Mouse (Mus musculus) gastrocnemius, postnatal 10 days (tissue): Measurements from ENCODE around the gene Serpinb12. TPM values are rescaled to one million over a fixed set of nuclear protein-coding genes. Genes with fewer than 3 reads are reported as not detected.
"Not testable (repeated sequence)": the region's sequence is repeated elsewhere in the genome, so short reads cannot be mapped to it uniquely, and the experiment has no call there.

ENCODE experiments used
- DNase-seq: peaks from one replicate; pipeline ENCODE4 v3.0.0; 2021; ENCODE audit warnings: mixed read lengths
- long read RNA-seq, 2 experiments: library from polyadenylated mRNA; stranded (forward); transcript quantifications; one replicate each; pipeline ENCODE4 v2.0.0; 2021
- total RNA-seq, 2 experiments: library from RNA; stranded (reverse); gene quantifications; 2 replicates each; pipeline ENCODE4 v1.2.3; 2021

Gene Serpinb12
- under 1 TPM; 0.33 to 0.65 TPM for total RNA-seq
- long read RNA-seq, experiment 1, result 0 reads
- long read RNA-seq, experiment 2, partial matches to known transcripts, result 0 of 1 reads
- long read RNA-seq, experiment 2, other reads (novel, unspliced or antisense), result 1 of 1 reads

- DNase-seq, result no peak
Observed at GRCm38 (mm10) chr1:106934265-106934664, at the start of gene Serpinb12. Gene Serpinb12 (plus strand): TSS chr1:106934449.

- not testable (repeated sequence) for DNase-seq
Observed at GRCm38 (mm10) chr1:106895142-106895541, 39.1 kb upstream of the Serpinb12 start.

GRCm38 (mm10) chr1:106901406-106901805 is 32.8 kb upstream of the Serpinb12 start:
- DNase-seq, result no peak

DNA sequence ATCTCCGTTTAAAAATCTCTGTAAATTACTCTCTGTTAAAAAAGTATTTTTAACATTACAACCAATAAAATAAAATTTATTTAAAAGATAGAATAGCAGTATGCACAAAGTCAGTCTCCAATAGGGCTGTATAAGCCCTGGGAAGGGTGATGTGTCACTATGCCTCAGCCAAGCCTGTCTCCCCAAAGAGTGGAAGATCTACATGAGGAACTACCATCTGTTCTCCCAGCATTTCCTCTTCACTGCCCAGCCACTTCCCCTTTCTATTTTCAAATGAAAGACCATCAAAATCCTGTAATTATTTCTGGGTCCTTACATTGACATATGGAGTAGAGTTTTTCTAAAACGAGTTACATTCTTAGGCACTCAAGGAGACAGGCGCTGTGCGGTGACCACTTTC is 2.3 kb upstream of the Serpinb12 start:
- DNase-seq, result no peak

DNA sequence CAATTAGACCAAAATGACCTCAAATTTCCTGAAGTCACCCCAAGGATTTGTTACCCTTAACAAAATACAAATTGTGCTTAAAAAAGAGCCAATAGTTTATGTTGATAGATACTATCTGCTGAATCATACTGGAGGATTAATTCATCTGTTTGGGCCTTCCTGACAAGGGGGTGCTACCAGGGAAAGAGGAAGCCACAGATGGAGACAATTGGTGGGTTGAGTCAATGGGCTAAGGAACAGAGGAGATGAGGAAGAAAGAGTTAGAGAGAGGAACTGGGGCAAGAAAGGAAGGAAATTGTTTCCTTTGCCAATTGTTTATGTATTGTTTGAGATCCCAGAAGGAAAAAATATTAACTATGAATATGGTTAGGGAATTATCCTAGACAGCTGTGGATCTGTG is 591 bp upstream of the Serpinb12 start:
- DNase-seq, result no peak

DNA sequence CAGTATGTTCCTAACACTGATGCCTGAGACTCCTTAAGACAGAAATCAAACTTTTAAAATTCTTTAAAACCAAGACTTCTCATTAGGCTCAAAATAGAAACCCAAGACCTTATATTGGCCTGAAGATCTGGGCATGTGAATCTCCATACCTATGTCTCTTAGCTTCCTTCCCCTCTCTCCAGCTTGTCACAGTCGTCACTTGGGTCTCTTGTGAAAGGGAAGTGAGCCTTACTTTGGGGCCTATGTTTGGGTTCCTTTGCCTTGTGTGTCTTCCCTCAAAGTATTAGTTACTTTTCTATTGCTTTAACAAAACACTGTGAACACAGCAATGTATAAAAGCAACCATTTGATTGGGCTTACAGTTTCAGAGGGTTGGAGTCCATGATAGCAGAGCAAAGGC is 13.0 kb downstream of the Serpinb12 start:
- no peak for DNase-seq

DNA sequence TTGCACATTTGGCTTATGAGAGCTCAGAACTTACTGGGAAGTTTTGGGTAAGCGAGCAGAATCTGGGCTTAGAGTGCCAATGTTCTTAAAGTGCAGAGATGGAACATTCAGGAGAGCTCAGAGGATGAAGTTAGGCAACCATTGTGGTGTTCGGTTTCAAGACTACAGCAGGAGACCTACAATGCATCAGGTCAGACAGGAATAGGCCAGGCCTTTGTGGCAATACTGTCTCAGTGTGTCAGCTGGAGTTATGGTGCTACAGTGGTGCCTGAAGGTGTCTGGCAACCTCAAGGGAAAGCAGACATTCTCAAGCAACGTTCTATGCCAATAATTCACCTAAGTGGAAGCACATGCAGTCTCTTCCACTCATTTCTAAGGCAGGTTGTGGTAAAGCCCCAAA is 25.7 kb downstream of the Serpinb12 start:
- no peak for DNase-seq

- DNase-seq, result no peak
Observed at GRCm38 (mm10) chr1:106961023-106961422, 26.8 kb downstream of the Serpinb12 start.

GRCm38 (mm10) chr1:106980684-106981083 is 46.4 kb downstream of the Serpinb12 start, which contains the start of gene Serpinb13:
Gene Serpinb13 (plus strand): TSS chr1:106980984.
- no peak for DNase-seq

DNA sequence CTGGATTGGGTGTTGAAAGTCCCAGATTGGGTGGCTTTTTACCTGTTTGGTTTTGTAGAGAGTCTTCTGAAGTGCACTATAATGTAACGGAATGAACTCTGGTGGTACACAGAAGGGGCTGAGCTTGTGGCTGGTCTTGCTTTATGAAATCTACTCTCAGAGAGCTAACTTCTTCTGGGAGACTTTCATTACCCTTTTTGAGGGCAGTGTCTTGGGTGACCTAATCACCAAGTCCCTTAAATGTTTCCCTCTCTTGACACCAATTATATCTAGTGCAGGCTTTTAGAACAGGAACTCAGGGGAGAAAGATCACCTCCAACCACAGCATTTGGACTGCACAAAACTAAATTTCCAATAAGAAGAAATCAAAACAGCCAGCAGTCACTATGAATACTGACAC is 48.8 kb downstream of the Serpinb12 start:
- DNase-seq, result no peak

GRCm38 (mm10) chr1:106983865-106984264 is 49.6 kb downstream of the Serpinb12 start:
- DNase-seq, result no peak

GRCm38 (mm10) chr1:107000424-107000823 is 66.2 kb downstream of the Serpinb12 start:
- no peak for DNase-seq

GRCm38 (mm10) chr1:107001754-107002153 is 67.5 kb downstream of the Serpinb12 start:
- no peak for DNase-seq

DNA sequence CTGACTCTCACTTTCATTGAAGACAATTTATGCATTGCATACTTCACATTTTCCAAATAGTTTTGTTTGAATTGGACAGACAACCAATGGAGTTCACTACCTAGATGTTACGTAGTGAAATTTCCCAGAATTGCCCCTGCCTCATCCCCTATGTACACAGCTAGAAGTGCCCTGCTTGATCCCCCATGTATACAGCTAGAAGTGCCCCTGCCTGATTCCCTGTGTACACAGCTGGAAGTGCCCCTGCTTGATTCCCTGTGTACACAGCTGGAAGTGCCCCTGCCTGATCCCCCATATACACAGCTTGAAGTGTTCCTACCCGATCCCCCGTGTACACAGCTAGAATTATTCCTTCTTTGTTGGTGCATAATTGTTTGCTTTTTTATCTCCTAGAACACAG is 72.1 kb downstream of the Serpinb12 start:
- DNase-seq, result no peak

Other genes with a start within 250 kb of the Serpinb12 start
- 1 to 10 TPM; 4.6 to 6.7 TPM for gene Bcl2, start 220.2 kb upstream of the Serpinb12 start, total RNA-seq
- gene Kdsr, start 174.7 kb upstream of the Serpinb12 start, total RNA-seq, result 1 to 10 TPM; 5.3 to 7.0 TPM
- 10 to 100 TPM; 31.6 to 39.2 TPM for gene Vps4b, start 137.7 kb upstream of the Serpinb12 start, total RNA-seq
- gene Serpinb5, start 73.3 kb upstream of the Serpinb12 start, total RNA-seq, result not detected
- not detected for gene Serpinb13, start 46.5 kb downstream of the Serpinb12 start, total RNA-seq
- gene Serpinb3a, start 117.9 kb downstream of the Serpinb12 start, total RNA-seq, result not detected
- gene Serpinb3d, start 149.1 kb downstream of the Serpinb12 start, total RNA-seq, result not detected